Mouse (Mus musculus): ENCODE measurements around the gene Lactbl1. TPM values are rescaled to one million over a fixed set of nuclear protein-coding genes. Genes with fewer than 3 reads are reported as not detected.

Lactbl1 gene
- total RNA-seq, 1 experiment: not detected

DNA sequence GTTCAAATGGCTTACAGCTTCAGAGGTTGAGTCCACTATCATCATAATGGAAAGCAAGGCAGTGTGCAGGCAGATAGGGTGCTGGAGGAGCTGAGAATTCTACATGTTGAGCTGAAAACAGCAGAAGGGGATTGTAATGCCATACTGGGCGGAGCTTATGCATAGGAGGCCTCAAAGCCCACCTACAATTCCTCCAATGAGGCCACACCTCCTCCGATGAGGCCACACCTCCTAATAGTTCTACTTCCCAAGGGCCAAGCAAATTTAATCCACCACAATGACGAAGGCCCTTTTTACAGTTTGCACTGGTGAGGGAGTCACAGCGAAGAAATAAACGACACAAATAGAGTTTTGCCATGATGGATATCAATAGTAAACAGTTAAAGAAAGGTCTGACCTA is 14.1 kb downstream of the Lactbl1 start:
- H3K4me1 ChIP-seq (ENCODE audit: control insufficient read depth in 2 of 2, insufficient read depth in 2 of 2, low read length in 2 of 2, poor library complexity in 1 of 2): peaks cover 0 to 6% of the 10 kb centered on the region in 2 experiments; a peak in 2 of 4 replicates
- H3K9me3 ChIP-seq (ENCODE audit: control insufficient read depth, insufficient read depth, low read depth, low read length): no peaks in the 10 kb centered on the region
- in situ Hi-C loops (cut with MboI; ENCODE audit: low sequenced_read_pairs in 2 of 2, unreplicated experiment in 2 of 2): no loop called here
- no peak overlapping the region for H3K9ac ChIP-seq (ENCODE audit: insufficient read depth, low read depth, low read length, poor library complexity, severe bottlenecking)
- TF ChIP-seq HCFC1 (IDR thresholded peaks at IDR 0.05; ENCODE audit: borderline replicate concordance, insufficient read depth, low read length): no peak
- TF ChIP-seq ZNF384 (IDR thresholded peaks at IDR 0.05; ENCODE audit: low read depth, low read length): no peak
- no peak for TF ChIP-seq ZC3H11A (IDR thresholded peaks at IDR 0.05; ENCODE audit: borderline replicate concordance, low read depth, low read length)
- TF ChIP-seq MAFK (IDR thresholded peaks at IDR 0.05; ENCODE audit: insufficient read depth, low read depth, low read length): no peak
- no peak for TF ChIP-seq CHD2 (IDR thresholded peaks at IDR 0.05; ENCODE audit: low read depth, low read length)
- peak; percentile 77 for DNase-seq (ENCODE audit: low read depth, low spot score)
- H3K4me3 ChIP-seq (ENCODE audit: insufficient read depth in 1 of 2, low read depth in 1 of 2, low read length in 2 of 2, poor library complexity in 1 of 2, severe bottlenecking in 1 of 2): no peak overlapping the region
- H3K36me3 ChIP-seq (ENCODE audit: control insufficient read depth, insufficient read depth, low read length, poor library complexity, severe bottlenecking): no peaks in the 10 kb centered on the region
- H3K27ac ChIP-seq (ENCODE audit: insufficient read depth, low read depth, low read length, poor library complexity, severe bottlenecking): no peak overlapping the region

DNA sequence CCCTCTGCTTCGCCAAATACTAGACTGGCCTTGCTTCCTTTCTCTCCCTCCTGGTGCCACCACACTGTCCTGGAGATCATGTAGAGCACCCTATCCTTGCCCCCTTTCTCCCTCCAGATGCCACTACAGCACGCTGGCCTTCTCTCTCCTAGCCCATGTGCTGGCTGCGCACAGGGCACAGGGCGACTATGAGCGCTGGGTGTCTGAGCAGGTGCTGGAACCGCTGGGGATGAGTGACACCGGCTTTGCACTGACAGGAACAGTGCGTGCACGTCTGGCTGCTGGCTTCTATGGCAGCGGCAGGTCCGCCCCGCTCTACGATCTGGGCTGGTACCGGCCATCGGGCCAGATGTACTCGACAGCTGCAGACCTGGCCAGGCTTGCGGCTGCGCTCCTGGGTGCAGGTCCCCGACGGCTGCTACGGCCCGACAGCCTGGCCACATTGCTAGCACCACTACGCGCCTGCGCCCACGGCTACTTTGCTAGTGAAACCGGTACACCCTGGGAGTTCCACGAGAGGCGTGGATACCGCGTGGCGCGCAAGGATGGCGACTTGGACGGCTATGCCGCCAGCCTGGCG is 14.7 kb downstream of the Lactbl1 start:
- Histone ChIP-seq H3K36me3 (ENCODE audit: control insufficient read depth, insufficient read depth, low read length, poor library complexity, severe bottlenecking) (no peaks in the 10 kb centered on the region), H3K4me1 (ENCODE audit: control insufficient read depth in 2 of 2, insufficient read depth in 2 of 2, low read length in 2 of 2, poor library complexity in 1 of 2) (peaks cover 0 to 6% of the 10 kb centered on the region in 2 experiments; a peak in 2 of 4 replicates), H3K9me3 (ENCODE audit: control insufficient read depth, insufficient read depth, low read depth, low read length) (no peaks in the 10 kb centered on the region), H3K4me3 (ENCODE audit: insufficient read depth in 1 of 2, low read depth in 1 of 2, low read length in 2 of 2, poor library complexity in 1 of 2, severe bottlenecking in 1 of 2) (peak overlapping the region; percentile 51 to 67), H3K9ac (ENCODE audit: insufficient read depth, low read depth, low read length, poor library complexity, severe bottlenecking) (peak overlapping the region; percentile 29), H3K27ac (ENCODE audit: insufficient read depth, low read depth, low read length, poor library complexity, severe bottlenecking) (no peak overlapping the region)
- TF ChIP-seq CHD2 (IDR thresholded peaks at IDR 0.05; ENCODE audit: low read depth, low read length) (no peak), MAFK (IDR thresholded peaks at IDR 0.05; ENCODE audit: insufficient read depth, low read depth, low read length) (no peak), ZC3H11A (IDR thresholded peaks at IDR 0.05; ENCODE audit: borderline replicate concordance, low read depth, low read length) (no peak), HCFC1 (IDR thresholded peaks at IDR 0.05; ENCODE audit: borderline replicate concordance, insufficient read depth, low read length) (no peak), ZNF384 (IDR thresholded peaks at IDR 0.05; ENCODE audit: low read depth, low read length) (no peak)
- in situ Hi-C loops (cut with MboI; ENCODE audit: low sequenced_read_pairs in 2 of 2, unreplicated experiment in 2 of 2): no loop called here
- DNase-seq (ENCODE audit: low read depth, low spot score): no peak

DNA sequence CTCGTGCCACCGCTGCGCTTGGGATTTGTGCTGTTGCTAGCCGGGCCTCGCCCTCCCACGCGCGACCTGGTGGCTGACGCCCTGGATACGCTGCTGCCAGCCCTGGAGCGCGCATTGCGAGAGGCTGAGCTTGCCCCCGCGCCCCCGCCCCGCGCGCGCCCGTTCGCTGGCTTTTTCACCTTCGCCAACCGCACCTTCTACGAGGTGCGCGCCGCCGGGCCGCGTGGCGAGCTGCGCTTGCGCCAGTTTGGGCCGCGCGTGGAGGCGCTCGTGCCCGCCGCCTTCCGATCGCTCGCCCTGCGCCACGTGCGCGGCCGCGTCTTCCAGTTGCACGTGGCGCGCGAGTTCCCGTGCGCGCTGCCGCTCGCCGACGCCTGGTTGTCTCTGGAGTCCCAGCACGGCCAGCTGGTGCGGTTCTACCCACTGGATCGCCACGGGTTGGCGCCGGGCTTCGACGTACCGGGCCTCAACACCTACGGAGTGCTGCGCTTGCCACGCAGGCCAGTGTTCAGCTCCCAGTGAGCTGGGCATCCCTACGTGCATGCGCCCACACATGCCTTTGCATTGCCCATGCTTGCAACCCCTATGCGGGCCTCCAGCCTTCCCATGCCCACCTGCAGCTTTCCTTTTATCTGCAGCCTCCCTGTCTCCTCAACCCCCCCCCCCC is 15.3 kb downstream of the Lactbl1 start:
- Histone ChIP-seq H3K4me1 (ENCODE audit: control insufficient read depth in 2 of 2, insufficient read depth in 2 of 2, low read length in 2 of 2, poor library complexity in 1 of 2) (peaks cover 0 to 6% of the 10 kb centered on the region in 2 experiments; a peak in 2 of 4 replicates), H3K9me3 (ENCODE audit: control insufficient read depth, insufficient read depth, low read depth, low read length) (no peaks in the 10 kb centered on the region), H3K27ac (ENCODE audit: insufficient read depth, low read depth, low read length, poor library complexity, severe bottlenecking) (no peak overlapping the region), H3K36me3 (ENCODE audit: control insufficient read depth, insufficient read depth, low read length, poor library complexity, severe bottlenecking) (no peaks in the 10 kb centered on the region), H3K9ac (ENCODE audit: insufficient read depth, low read depth, low read length, poor library complexity, severe bottlenecking) (peak overlapping the region; percentile 29), H3K4me3 (ENCODE audit: insufficient read depth in 1 of 2, low read depth in 1 of 2, low read length in 2 of 2, poor library complexity in 1 of 2, severe bottlenecking in 1 of 2) (peak overlapping the region; percentile 51 to 67)
- in situ Hi-C loops (cut with MboI; ENCODE audit: low sequenced_read_pairs in 2 of 2, unreplicated experiment in 2 of 2): no loop called here
- TF ChIP-seq CHD2 (IDR thresholded peaks at IDR 0.05; ENCODE audit: low read depth, low read length): no peak
- TF ChIP-seq ZC3H11A (IDR thresholded peaks at IDR 0.05; ENCODE audit: borderline replicate concordance, low read depth, low read length): no peak
- TF ChIP-seq MAFK (IDR thresholded peaks at IDR 0.05; ENCODE audit: insufficient read depth, low read depth, low read length): no peak
- no peak for TF ChIP-seq ZNF384 (IDR thresholded peaks at IDR 0.05; ENCODE audit: low read depth, low read length)
- no peak for TF ChIP-seq HCFC1 (IDR thresholded peaks at IDR 0.05; ENCODE audit: borderline replicate concordance, insufficient read depth, low read length)
- no peak for DNase-seq (ENCODE audit: low read depth, low spot score)

DNA sequence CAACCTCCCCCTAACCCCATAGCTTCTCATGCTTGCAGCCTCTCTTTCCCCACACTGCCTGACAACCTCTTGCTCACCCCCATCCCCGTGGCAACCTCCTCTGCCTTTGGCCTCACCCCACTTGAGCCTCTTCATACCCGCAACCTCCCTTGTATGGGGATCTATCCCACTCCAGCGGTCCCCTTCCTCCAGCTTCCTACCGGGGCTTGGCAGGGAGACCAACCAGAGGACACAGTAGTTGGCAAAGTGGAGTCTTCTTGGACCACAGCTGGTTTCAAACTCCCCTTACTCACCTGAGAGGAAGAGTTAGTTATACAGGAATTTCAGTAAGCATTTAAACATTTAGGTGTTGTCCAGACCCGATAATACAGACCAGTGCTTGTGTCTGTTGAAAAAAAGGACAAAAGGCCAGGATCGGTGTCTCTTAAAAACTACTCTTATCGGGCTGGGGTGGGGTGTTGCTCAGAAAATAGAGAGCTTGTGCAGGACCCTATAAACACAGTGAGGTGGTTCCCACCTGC is 15.9 kb downstream of the Lactbl1 start:
- TF ChIP-seq CHD2 (IDR thresholded peaks at IDR 0.05; ENCODE audit: low read depth, low read length) (no peak), MAFK (IDR thresholded peaks at IDR 0.05; ENCODE audit: insufficient read depth, low read depth, low read length) (no peak), HCFC1 (IDR thresholded peaks at IDR 0.05; ENCODE audit: borderline replicate concordance, insufficient read depth, low read length) (no peak), ZC3H11A (IDR thresholded peaks at IDR 0.05; ENCODE audit: borderline replicate concordance, low read depth, low read length) (no peak), ZNF384 (IDR thresholded peaks at IDR 0.05; ENCODE audit: low read depth, low read length) (no peak)
- no peak for DNase-seq (ENCODE audit: low read depth, low spot score)
- in situ Hi-C loops (cut with MboI; ENCODE audit: low sequenced_read_pairs in 2 of 2, unreplicated experiment in 2 of 2): no loop called here
- H3K27ac ChIP-seq (ENCODE audit: insufficient read depth, low read depth, low read length, poor library complexity, severe bottlenecking): no peak overlapping the region
- no peak overlapping the region for H3K4me3 ChIP-seq (ENCODE audit: insufficient read depth in 1 of 2, low read depth in 1 of 2, low read length in 2 of 2, poor library complexity in 1 of 2, severe bottlenecking in 1 of 2)
- H3K9me3 ChIP-seq (ENCODE audit: control insufficient read depth, insufficient read depth, low read depth, low read length): no peaks in the 10 kb centered on the region
- H3K9ac ChIP-seq (ENCODE audit: insufficient read depth, low read depth, low read length, poor library complexity, severe bottlenecking): no peak overlapping the region
- H3K4me1 ChIP-seq (ENCODE audit: control insufficient read depth in 2 of 2, insufficient read depth in 2 of 2, low read length in 2 of 2, poor library complexity in 1 of 2): peaks cover 0 to 6% of the 10 kb centered on the region in 2 experiments; a peak in 2 of 4 replicates
- no peaks in the 10 kb centered on the region for H3K36me3 ChIP-seq (ENCODE audit: control insufficient read depth, insufficient read depth, low read length, poor library complexity, severe bottlenecking)

Data from ES-E14 (cell line).